Mouse (Mus musculus): Measurements from ENCODE around the gene Epha4. TPM values are rescaled to one million over a fixed set of nuclear protein-coding genes. Genes with fewer than 3 reads are reported as not detected.

Gene Epha4
- total RNA-seq, 2 experiments from 2014 or later, result 1.4 to 3.0 TPM

DNA sequence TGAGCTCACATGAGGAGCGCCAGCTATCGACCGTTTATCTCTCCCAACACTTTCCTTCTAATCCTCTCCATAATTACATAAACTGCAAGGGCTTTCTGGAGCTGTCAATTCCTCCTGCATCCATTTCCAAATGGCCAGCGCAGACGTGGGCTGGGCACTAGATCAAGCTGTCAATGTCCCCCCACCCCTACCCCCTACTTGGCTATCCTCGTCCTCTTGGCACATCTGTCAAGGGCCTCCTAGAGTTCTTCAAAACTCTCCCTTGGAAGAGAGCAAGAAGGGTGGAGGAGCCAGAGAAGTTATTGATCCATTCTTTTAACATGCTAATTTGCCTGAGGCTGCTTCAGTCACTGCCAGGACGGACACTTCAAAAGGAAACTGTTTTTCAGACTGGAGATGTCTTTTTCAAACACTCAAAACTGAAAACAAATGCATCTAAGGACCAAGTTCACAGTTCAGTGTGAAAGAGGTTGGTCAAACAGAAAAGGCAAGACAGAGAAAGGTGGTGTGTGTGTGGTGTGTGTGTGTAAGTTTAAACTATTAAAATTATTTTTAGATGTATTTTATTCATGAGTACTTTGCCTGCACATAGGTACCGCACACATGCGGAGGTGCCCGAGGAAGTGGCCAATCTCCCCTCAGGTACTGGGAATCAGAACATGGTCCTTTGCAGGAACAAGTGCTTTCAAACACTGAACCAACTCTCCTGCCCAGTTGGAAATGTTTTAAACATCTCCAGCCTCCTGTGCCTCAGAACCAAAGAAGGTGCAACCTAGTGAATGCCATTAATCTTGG is 20.9 kb downstream of the Epha4 start:
- H3K4me3 ChIP-seq, result no peak overlapping the region
- TF ChIP-seq CTCF (IDR thresholded peaks at IDR 0.05), result no peak
- intact Hi-C loops (cut with DNase I), result no loop called here
- DNase-seq, result no peak
- no peak overlapping the region for H3K27ac ChIP-seq

DNA sequence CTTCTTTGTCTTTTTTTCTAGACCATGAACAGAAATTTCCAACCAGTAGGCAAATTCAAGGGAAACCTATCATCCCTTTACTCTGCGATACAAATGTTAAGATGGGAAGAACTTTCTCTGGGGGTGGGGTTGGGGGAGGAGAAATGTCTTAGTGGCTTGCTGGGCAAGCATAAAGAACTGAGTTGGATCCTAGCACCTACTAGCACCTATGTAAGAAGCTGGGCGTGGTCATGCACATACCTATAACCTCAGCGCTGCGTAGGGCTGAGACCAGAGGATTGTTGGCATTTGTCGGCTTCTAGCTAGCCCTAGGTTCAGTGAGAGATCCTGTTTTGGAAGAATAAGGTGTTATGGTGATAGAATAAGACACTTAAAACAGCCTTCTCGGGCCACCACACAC is 24.7 kb downstream of the Epha4 start:
- DNase-seq, result no peak
- TF ChIP-seq CTCF (IDR thresholded peaks at IDR 0.05), result no peak
- intact Hi-C loops (cut with DNase I), result no loop called here
- H3K4me3 ChIP-seq, result no peak overlapping the region
- no peak overlapping the region for H3K27ac ChIP-seq

DNA sequence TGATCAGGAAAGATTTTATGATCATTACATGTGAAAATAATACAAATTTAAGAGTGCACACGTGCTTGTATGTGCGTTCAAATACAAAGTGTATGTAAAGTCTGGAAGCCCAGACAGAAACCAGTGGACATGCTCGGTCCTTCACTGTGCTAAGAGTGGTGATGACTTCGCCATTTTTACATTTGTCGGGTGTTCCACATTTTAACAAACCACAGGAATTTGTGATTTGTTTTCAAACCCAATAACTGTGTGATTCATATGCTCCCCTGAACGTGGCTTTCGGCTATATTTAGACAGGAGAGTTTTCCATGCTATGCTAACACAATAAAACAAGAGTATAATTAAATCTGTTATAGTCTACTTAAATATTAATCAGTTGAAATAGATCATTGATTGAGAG is 25.5 kb downstream of the Epha4 start:
- Histone ChIP-seq H3K27ac (no peak overlapping the region), H3K4me3 (no peak overlapping the region)
- no peak for TF ChIP-seq CTCF (IDR thresholded peaks at IDR 0.05)
- no peak for DNase-seq
- intact Hi-C loops (cut with DNase I), result no loop called here

DNA sequence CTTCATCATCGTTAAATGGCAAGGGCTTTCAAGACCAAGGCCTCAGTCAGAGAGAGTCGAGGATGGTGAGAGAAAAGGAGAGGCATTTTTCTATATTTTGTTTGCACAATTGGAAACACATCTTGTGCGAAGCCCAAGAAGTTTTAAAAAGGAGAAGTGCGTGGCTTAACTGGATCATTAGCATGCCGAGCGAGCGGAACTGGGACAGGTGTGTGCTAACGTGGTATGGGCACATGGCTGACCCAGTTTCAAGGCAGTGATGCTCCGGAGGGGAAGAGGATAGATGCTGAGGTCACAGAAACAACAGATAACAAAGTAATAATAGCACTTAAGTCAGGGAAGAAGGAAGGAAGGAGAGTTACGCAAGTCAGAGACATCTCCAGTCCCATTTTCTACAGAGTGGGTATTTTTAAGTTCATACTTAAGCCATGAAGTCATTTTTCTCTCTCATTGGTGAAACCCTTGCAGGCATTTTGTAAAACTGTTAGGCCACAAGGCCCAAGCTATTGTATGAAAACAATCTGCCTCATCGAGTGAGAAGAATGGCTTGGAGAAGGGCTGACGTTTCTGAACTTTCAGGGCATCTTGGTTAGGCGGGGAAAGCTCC is 26.9 kb downstream of the Epha4 start:
- Histone ChIP-seq H3K4me3 (no peak overlapping the region), H3K27ac (no peak overlapping the region)
- no peak for DNase-seq
- intact Hi-C loops (cut with DNase I), result no loop called here
- no peak for TF ChIP-seq CTCF (IDR thresholded peaks at IDR 0.05)

DNA sequence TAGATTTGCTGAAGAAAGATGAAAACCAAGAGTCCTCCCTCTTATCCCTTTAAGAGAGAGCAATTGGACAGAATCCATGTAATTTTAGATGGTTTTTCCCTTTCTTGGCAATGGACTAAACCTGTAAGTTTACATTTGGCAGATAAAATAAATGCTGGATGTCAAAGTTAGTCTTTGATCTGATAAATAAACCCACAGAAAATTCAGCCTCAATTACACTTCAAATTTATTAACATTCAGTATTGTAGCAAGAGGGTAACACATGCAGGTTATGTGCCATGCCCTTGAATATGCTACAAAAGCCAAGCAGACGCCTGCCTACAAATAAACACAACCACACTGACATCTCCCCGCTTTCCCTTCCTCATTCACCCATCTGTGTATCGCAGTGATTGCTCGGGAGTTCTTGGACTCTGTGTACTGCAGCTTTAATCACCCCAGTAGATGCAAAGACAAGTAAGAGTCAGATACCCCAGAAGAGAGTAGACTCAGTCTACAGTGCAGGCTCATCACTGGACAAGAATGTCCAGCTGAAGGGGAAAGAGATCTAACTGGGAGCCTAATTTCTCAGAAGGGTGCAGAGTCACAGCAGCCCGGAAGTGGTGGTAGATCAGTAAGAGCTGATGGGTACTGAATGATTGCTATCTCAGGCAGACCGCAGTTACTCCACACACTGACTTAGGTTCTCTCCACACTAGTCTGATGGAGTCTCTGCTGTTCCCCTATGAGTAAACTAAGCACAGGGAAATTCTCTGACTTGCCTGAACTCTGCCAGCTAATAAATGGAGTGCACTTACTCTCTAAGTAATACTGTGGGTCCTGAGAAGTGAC is 29.9 kb downstream of the Epha4 start:
- intact Hi-C loops (cut with DNase I), result no loop called here
- DNase-seq, result no peak
- no peak for TF ChIP-seq CTCF (IDR thresholded peaks at IDR 0.05)
- no peak overlapping the region for H3K4me3 ChIP-seq
- no peak overlapping the region for H3K27ac ChIP-seq

DNA sequence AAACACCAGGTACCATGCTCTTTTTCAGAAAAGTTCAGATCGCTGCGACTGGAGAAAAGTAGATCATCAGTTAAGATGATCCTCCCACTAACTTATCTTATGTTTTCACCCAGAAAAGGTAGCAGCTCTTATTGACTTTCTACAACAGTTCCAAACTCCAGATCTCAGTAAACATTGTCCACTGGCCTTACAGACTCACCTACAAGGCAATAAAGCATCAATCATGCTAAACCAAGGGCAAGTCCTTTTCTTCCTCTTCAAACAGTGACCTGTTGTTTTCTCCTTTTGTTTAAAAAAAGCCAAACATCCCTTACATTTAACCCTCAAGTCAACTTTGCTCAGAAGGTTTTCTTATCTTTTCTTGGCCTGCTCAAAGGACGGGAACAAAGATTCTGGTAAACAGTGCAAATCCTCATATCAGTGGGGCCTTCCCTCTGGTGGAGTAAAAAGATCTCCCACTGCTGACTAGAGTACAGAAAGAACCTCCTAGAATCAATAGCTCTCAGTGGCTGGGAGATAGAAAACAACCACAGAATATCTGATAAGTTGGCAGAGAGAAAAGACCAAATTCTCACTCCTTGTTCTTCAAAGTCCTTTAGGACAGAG is 39.0 kb downstream of the Epha4 start:
- Histone ChIP-seq H3K27ac (no peak overlapping the region), H3K4me3 (no peak overlapping the region)
- TF ChIP-seq CTCF (IDR thresholded peaks at IDR 0.05), result no peak
- intact Hi-C loops (cut with DNase I), result no loop called here
- no peak for DNase-seq

DNA sequence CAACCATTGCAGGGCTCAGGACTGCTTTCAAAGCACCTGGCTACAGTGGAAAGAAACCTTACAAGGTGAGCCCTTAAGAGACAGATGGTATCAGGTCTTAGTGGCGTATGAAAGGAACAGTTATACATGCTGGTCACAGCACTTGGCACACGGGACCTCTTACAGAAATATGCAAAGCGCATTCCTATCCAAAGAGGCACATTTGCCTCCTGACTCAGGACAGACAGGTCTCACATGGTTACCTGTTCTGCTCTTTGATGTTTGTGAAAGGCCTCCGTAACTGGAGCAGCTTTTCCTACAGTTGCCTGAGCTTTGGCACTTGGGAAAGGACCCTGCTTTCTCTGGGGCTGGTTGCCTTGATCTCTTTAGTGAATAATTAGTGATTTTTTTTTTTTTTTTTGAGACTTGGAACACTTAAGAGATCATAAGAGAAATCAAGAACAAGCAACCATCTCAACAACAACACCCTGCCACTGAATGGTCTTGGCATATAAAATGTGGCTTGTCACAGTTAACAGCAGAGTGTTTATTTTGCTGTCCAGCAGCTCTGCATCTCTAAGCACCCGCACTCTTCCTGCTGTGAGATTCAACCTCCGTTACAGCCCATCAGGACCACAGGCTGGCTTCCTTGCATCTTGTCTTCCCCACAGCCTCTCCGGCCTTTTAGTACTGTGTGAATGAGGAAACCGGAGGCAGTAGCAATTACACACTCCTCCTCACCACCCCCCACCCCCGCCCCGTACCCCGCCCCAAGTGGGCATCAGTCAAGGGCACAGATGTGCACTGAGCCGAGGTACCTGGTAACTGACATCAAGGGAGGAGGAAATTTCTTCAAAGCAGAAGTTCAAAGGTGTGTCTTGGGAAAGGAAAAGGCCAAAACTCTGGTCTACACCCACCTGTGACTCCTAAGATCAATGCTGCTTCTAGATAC is 41.2 kb downstream of the Epha4 start:
- Histone ChIP-seq H3K4me3 (no peak overlapping the region), H3K27ac (no peak overlapping the region)
- intact Hi-C loops (cut with DNase I), result no loop called here
- TF ChIP-seq CTCF (IDR thresholded peaks at IDR 0.05), result no peak
- no peak for DNase-seq

DNA sequence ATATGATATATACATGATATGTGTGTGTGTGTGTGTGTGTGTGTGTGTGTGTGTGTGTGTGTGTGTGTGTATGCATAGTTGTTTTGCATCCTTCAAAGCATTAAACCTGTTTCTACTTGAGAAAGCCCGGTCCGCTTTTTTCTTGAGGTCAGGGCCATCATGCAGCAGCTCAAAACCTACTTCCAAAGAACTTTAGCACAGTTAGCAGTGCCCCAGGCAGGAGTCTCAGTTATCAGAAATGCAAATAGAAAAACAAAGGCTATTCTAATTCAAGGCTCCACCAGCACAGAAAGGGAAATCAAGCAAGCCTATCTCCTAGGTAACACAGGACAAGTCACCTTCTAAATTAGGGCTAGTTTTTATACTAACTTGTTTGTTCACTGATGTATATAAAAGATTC is 42.3 kb downstream of the Epha4 start:
- DNase-seq, result no peak
- H3K27ac ChIP-seq, result no peak overlapping the region
- H3K4me3 ChIP-seq, result no peak overlapping the region
- TF ChIP-seq CTCF (IDR thresholded peaks at IDR 0.05), result no peak
- intact Hi-C loops (cut with DNase I), result no loop called here

DNA sequence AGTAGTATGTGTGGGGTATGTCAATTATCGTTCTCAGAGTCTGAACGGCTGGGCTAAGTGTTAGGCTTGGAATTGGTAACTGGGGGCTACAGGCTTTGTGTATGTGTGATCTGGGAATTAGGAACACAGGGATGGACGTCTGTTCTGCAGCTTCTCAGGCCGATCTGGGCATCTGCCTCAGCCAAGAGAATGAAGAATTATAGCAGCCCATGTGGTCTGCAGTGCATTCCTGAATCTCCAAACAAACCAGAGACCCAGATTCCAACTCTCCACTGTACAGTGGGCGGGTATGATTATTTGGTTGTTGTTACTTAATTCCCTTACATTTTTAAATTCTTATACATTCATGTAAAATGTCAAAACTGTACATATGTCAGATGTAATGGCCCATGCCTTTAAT is 43.4 kb downstream of the Epha4 start:
- H3K4me3 ChIP-seq, result no peak overlapping the region

DNA sequence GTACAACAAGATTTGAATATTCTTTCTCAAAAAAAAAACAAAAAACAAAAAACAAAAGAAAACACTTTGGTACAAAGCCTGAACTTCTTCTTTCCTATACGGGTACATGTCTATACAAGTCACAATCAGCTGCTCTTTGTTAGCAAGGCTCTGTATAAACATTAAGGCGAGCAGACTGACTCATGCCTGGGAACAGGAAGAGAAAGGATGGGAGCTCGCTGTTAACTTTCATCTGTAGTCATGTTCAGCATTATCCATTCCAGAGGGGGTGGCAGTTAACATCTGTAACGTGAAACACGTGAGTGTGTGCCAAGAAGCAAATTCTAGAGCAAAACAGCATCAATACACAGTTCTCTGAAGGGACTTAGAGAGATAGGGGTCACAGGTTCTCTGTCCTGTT is 43.9 kb downstream of the Epha4 start:
- intact Hi-C loops (cut with DNase I), result no loop called here
- DNase-seq, result no peak
- TF ChIP-seq CTCF (IDR thresholded peaks at IDR 0.05), result no peak
- no peak overlapping the region for H3K4me3 ChIP-seq
- H3K27ac ChIP-seq, result no peak overlapping the region

More for the DNA sequence above, 43.4 kb downstream of the Epha4 start:
- intact Hi-C loops (cut with DNase I), result no loop called here
- no peak for TF ChIP-seq CTCF (IDR thresholded peaks at IDR 0.05)
- no peak overlapping the region for H3K27ac ChIP-seq
- DNase-seq, result no peak

DNA sequence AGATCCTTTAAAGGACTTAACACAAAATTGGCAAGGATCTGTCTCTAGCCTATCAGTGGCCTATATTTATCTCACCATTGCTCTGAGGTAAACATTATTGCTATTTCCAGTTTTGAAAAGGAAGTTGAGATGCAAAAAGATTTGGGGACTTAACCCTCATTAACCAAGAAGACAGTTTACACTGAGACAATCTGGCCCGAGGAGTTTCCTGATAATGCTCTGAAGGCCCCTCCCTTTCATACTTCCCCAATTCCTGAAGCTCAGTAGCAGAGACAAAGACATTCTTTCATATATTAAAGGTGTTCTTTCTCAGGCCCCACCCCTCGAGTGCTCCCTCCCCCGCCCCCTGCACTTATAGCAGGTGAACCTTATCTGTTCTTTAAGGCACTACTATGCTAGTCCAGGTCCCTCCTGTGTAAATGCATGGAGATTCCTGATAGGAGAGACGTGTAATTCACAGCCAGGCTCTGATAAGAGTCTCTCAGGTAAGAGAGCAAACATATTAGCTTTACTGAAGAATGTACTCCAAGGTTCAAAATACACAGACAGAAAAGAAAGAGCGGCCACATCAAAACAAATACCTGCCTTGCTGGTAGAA is 46.1 kb downstream of the Epha4 start:
- intact Hi-C loops (cut with DNase I), result no loop called here
- no peak for DNase-seq
- no peak overlapping the region for H3K27ac ChIP-seq
- no peak for TF ChIP-seq CTCF (IDR thresholded peaks at IDR 0.05)
- H3K4me3 ChIP-seq, result no peak overlapping the region
